Mouse (Mus musculus): ENCODE measurements around the gene Hhipl1. TPM values are rescaled to one million over a fixed set of nuclear protein-coding genes. Genes with fewer than 3 reads are reported as not detected.

Gene Hhipl1
- polyA plus RNA-seq, 1 experiment = 0.76 TPM

DNA sequence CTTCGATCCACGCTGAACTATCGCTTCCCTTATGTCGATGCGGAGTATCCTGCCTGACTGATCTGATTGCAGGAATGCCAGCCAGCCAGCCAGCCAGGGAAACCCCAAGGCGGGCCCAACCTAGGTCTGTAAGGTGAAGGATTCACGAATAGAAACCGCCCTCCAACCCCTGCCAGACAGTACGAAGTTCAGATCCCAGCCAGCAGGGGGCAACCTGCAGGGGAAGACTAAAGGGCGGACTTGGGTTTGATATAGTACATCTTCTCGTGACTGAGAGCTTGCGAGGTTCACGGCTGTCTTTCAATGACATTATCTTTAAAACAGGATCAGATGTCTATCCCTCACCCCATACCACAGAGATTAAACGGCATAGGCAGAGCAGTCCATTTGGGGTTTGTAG, 1.5 kb downstream of the Hhipl1 start:
- H3K27ac ChIP-seq (ENCODE audit: insufficient read depth, low read depth, low read length) = no peak overlapping the region
- peaks cover 6% of the 10 kb centered on the region for H3K4me1 ChIP-seq (ENCODE audit: control insufficient read depth, insufficient read depth, insufficient read length, low read length)
- TF ChIP-seq POLR2A (IDR thresholded peaks at IDR 0.05; ENCODE audit: low read depth, low read length) = no peak
- TF ChIP-seq CTCF (IDR thresholded peaks at IDR 0.05; ENCODE audit: extremely low read depth, insufficient read length, insufficient replicate concordance, low read depth, low read length) = peak; percentile 73; the same call in 1 of the 2 replicates
- 22% methylated on average over 14 of the region's 14 CpGs for WGBS
- H3K27me3 ChIP-seq (ENCODE audit: control insufficient read depth, insufficient read depth, low read length) = peaks cover 25% of the 10 kb centered on the region
- H3K4me3 ChIP-seq (ENCODE audit: low read depth, low read length) = no peak overlapping the region
- H3K36me3 ChIP-seq (ENCODE audit: control insufficient read depth, insufficient read depth, low read length) = no peaks in the 10 kb centered on the region

DNA sequence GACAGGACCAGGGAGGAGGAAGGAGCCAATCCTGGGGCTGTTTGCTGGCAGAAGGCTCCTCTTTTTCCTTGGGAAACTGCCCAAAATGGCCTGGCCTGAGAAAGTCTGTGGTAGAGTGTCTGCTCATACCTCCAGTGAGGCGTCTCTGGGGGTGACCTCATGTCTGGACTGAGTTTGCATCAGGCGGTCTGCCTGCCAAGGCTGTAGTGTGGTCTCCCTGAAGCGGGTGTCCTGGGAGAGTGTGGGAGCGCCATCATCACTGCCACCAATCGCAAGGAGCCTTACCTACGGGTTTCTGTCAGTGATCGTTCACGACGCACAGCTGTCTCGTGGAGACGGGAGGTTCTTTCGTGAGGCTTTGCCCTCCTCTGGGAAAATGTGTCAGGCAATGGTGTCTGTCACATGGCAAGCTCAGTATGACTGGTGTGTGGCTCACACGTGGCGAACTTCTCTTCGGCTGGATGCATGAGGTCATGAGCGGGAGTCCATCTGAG, 2.3 kb downstream of the Hhipl1 start:
- Histone ChIP-seq H3K27me3 (ENCODE audit: control insufficient read depth, insufficient read depth, low read length) (peaks cover 25% of the 10 kb centered on the region), H3K4me3 (ENCODE audit: low read depth, low read length) (no peak overlapping the region), H3K36me3 (ENCODE audit: control insufficient read depth, insufficient read depth, low read length) (no peaks in the 10 kb centered on the region), H3K4me1 (ENCODE audit: control insufficient read depth, insufficient read depth, insufficient read length, low read length) (peaks cover 6% of the 10 kb centered on the region), H3K27ac (ENCODE audit: insufficient read depth, low read depth, low read length) (0 out of 2 replicates have a peak overlapping the region, but pooled peaks have one; percentile 30)
- TF ChIP-seq POLR2A (IDR thresholded peaks at IDR 0.05; ENCODE audit: low read depth, low read length) (no peak), CTCF (IDR thresholded peaks at IDR 0.05; ENCODE audit: extremely low read depth, insufficient read length, insufficient replicate concordance, low read depth, low read length) (no peak)
- 79% methylated on average over 16 of the region's 16 CpGs for WGBS

DNA sequence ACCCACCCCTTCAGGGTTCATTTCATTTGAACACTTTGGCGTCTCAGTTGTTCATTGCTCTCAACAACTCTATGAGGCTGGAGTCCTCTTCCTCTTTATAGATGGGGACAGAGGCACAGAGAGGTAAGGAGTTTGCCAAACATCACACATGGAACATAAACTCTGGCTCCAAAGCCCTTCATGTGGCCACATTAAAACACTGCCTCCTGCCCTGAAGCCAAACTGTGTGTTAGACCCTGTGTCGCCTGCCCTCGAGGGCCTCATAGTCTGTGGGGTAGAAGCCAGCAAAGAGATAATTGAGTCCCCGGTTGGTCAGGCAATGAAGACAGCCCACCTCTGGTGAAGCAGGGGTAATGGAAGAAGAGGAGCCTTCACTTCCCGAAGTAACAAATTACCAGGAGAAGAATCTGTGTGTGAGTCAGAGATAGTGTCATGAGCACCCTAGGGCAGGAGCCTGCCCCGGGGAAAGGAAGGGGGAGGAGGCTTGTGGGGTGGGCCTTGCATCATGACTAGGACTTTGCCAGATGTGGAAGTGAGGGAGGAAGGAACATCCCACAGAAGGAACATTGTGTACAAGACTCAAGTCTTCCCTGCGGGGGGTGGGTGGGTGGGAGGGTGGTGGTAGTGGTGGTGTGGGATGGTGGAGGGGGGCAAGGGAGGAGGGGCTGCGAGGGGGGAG, 3.2 kb downstream of the Hhipl1 start:
- H3K27me3 ChIP-seq (ENCODE audit: control insufficient read depth, insufficient read depth, low read length) = peaks cover 24% of the 10 kb centered on the region
- H3K36me3 ChIP-seq (ENCODE audit: control insufficient read depth, insufficient read depth, low read length) = no peaks in the 10 kb centered on the region
- TF ChIP-seq CTCF (IDR thresholded peaks at IDR 0.05; ENCODE audit: extremely low read depth, insufficient read length, insufficient replicate concordance, low read depth, low read length) (no peak), POLR2A (IDR thresholded peaks at IDR 0.05; ENCODE audit: low read depth, low read length) (no peak)
- H3K4me1 ChIP-seq (ENCODE audit: control insufficient read depth, insufficient read depth, insufficient read length, low read length) = peaks cover 6% of the 10 kb centered on the region
- H3K27ac ChIP-seq (ENCODE audit: insufficient read depth, low read depth, low read length) = peak overlapping the region; percentile 64; the same call in 1 of the 2 replicates
- no peak overlapping the region for H3K4me3 ChIP-seq (ENCODE audit: low read depth, low read length)
- WGBS = 36% methylated on average over 7 of the region's 8 CpGs

DNA sequence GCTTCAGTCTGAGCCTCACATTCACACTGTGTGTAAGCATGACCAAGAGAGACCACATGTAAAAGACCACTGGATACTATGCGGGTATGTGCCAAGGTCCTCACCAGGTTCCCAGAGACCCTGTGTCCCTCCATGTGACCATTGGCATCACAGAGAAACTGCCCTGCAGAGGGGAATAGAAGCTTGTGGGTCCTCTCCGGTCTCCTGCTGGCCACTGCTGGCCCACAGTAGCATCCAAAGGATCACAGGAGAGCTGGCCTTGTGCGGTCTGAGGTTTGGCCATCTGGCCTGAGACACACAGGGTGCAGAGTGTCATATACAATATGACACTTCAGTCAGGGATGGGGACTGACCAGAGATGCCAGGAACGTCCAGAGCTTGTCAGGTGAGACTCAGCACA, 4.0 kb downstream of the Hhipl1 start:
- Histone ChIP-seq H3K4me1 (ENCODE audit: control insufficient read depth, insufficient read depth, insufficient read length, low read length) (peaks cover 6% of the 10 kb centered on the region), H3K27ac (ENCODE audit: insufficient read depth, low read depth, low read length) (no peak overlapping the region), H3K36me3 (ENCODE audit: control insufficient read depth, insufficient read depth, low read length) (no peaks in the 10 kb centered on the region), H3K27me3 (ENCODE audit: control insufficient read depth, insufficient read depth, low read length) (peaks cover 17% of the 10 kb centered on the region), H3K4me3 (ENCODE audit: low read depth, low read length) (no peak overlapping the region)
- 82% methylated on average over 4 of the region's 4 CpGs for WGBS
- TF ChIP-seq CTCF (IDR thresholded peaks at IDR 0.05; ENCODE audit: extremely low read depth, insufficient read length, insufficient replicate concordance, low read depth, low read length) = no peak
- no peak for TF ChIP-seq POLR2A (IDR thresholded peaks at IDR 0.05; ENCODE audit: low read depth, low read length)

DNA sequence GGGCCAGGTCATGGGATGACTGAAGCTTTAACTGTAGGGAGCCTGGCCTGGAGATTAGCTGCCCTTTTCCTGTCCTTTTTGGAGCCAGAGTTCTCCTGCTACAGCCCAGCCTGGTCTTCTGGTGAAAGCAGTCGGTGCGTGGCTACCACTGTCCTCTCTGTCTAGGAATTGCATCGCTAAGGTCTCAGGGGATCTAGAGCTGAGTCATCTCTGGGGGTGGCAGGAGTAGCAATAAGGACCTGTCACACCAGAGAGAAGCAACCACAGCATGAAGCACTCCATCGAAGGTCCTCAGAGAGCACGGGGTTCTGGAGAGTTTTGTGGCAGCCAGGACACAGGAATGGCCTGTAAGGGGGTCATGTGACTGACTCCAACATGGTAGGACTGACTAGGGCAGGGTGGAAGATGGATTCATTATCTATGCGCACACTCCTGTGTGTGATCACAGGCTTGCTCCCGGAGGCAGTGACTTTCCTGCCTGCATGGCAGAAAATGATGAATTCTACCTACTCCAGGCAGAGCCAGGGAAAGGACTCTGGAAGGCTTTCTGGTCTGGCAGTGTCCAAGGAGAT, 4.5 kb downstream of the Hhipl1 start:
- no peak overlapping the region for H3K27ac ChIP-seq (ENCODE audit: insufficient read depth, low read depth, low read length)
- H3K27me3 ChIP-seq (ENCODE audit: control insufficient read depth, insufficient read depth, low read length) = peaks cover 17% of the 10 kb centered on the region
- no peak for TF ChIP-seq CTCF (IDR thresholded peaks at IDR 0.05; ENCODE audit: extremely low read depth, insufficient read length, insufficient replicate concordance, low read depth, low read length)
- no peak for TF ChIP-seq POLR2A (IDR thresholded peaks at IDR 0.05; ENCODE audit: low read depth, low read length)
- no peaks in the 10 kb centered on the region for H3K36me3 ChIP-seq (ENCODE audit: control insufficient read depth, insufficient read depth, low read length)
- no peak overlapping the region for H3K4me3 ChIP-seq (ENCODE audit: low read depth, low read length)
- H3K4me1 ChIP-seq (ENCODE audit: control insufficient read depth, insufficient read depth, insufficient read length, low read length) = peaks cover 6% of the 10 kb centered on the region
- 73% methylated on average over 7 of the region's 7 CpGs for WGBS

DNA sequence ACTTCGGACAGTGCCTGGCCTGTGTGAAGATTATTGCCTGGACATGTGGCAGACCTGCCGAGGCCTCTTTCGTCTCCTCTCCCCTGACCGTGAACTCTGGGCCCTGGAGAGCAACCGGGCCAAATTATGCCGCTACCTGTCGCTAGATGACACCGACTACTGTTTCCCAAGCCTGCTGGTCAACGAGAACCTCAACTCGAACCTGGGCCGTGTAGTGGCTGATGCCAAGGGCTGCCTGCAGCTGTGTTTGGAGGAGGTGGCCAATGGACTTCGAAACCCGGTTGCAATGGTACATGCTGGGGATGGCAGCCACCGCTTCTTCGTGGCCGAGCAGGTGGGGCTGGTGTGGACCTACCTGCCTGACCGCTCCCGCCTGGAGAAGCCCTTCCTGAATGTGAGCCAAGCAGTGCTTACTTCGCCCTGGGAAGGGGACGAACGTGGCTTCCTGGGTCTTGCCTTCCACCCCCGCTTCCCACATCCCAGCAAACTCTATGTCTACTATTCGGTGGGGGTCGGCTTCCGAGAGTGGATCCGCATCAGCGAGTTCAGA, 5.7 kb downstream of the Hhipl1 start:
- no peaks in the 10 kb centered on the region for H3K36me3 ChIP-seq (ENCODE audit: control insufficient read depth, insufficient read depth, low read length)
- peaks cover 6% of the 10 kb centered on the region; the same call in 1 of the 2 replicates for H3K27me3 ChIP-seq (ENCODE audit: control insufficient read depth, insufficient read depth, low read length)
- H3K4me1 ChIP-seq (ENCODE audit: control insufficient read depth, insufficient read depth, insufficient read length, low read length) = no peaks in the 10 kb centered on the region; the same call in none of the 2 replicates
- WGBS = 91% methylated on average over 27 of the region's 27 CpGs
- H3K27ac ChIP-seq (ENCODE audit: insufficient read depth, low read depth, low read length) = no peak overlapping the region
- TF ChIP-seq CTCF (IDR thresholded peaks at IDR 0.05; ENCODE audit: extremely low read depth, insufficient read length, insufficient replicate concordance, low read depth, low read length) (no peak), POLR2A (IDR thresholded peaks at IDR 0.05; ENCODE audit: low read depth, low read length) (no peak)
- no peak overlapping the region for H3K4me3 ChIP-seq (ENCODE audit: low read depth, low read length)

DNA sequence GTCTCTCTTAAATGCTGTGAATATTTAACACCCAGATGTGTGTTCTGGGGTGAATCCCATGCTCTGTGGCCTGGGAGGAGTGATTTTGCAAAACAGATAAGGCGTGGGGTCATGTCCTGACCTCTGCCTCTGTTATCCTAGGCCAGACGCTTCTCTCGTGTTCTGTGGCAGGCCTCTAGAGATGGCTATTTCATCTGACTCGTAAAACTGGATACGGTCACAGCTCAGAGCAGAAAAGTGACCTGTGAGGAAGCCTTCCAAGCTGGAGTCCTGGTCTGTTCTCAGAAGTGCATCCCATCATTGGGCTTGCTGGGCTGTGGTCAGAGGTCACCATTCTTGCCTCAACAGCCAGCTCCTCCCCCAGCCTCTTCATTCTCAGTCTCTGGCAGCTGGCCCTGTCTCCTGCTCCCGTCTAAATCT, 6.4 kb downstream of the Hhipl1 start:
- no peak overlapping the region for H3K27ac ChIP-seq (ENCODE audit: insufficient read depth, low read depth, low read length)
- WGBS = 63% methylated on average over 6 of the region's 6 CpGs
- TF ChIP-seq CTCF (IDR thresholded peaks at IDR 0.05; ENCODE audit: extremely low read depth, insufficient read length, insufficient replicate concordance, low read depth, low read length) (no peak), POLR2A (IDR thresholded peaks at IDR 0.05; ENCODE audit: low read depth, low read length) (no peak)

More for the DNA sequence above, 6.4 kb downstream of the Hhipl1 start:
- Histone ChIP-seq H3K4me3 (ENCODE audit: low read depth, low read length) (no peak overlapping the region), H3K4me1 (ENCODE audit: control insufficient read depth, insufficient read depth, insufficient read length, low read length) (no peaks in the 10 kb centered on the region; the same call in none of the 2 replicates), H3K36me3 (ENCODE audit: control insufficient read depth, insufficient read depth, low read length) (no peaks in the 10 kb centered on the region), H3K27me3 (ENCODE audit: control insufficient read depth, insufficient read depth, low read length) (peaks cover 2% of the 10 kb centered on the region; the same call in 1 of the 2 replicates)
